13 mouse cellular contexts compared by ENCODE assay signal in genomic region chr11:35337927-35338819, GRCm38 (mm10).
A peak's percentile ranks its signal among the peaks of the same experiment; 100 is the strongest.
DNase-seq lines count a peak whose midpoint lies in the region; ATAC-seq and TF ChIP-seq lines count a peak whose summit lies in the region.
"Had no signal": no experiment of that assay in that cellular context is flagged by ENCODE, and none has a peak within 500 bp of the region (broad histone marks: within the 10 kb centered on the region; RNA-seq: fewer than 3 reads in every experiment).

No protein-coding gene starts in this region.

- H3K27ac ChIP-seq in limb, embryonic 13.5 days: no peak overlapping the region
- no peak overlapping the region; the same call in 1 of the 2 replicates for H3K27ac ChIP-seq in limb, embryonic 10.5 days
- 0 out of 2 replicates have a peak overlapping the region, but pooled peaks have one; percentile 9 for H3K27ac ChIP-seq in kidney, embryonic 15.5 days
- H3K27ac ChIP-seq in neural tube, embryonic 15.5 days (replicated peaks): no peak overlapping the region
- no peak overlapping the region for H3K27ac ChIP-seq in stomach, postnatal 0 days (replicated peaks)
- H3K27ac ChIP-seq: embryonic facial prominence, embryonic 12.5 days; forebrain, embryonic 13.5 days; midbrain, embryonic 10.5 days had no signal

- no peak overlapping the region for H3K4me3 ChIP-seq in limb, embryonic 13.5 days
- H3K4me3 ChIP-seq in limb, embryonic 10.5 days: no peak overlapping the region
- H3K4me3 ChIP-seq in kidney, embryonic 15.5 days (replicated peaks): no peak overlapping the region
- H3K4me3 ChIP-seq in neural tube, embryonic 15.5 days (replicated peaks): no peak overlapping the region
- H3K4me3 ChIP-seq in stomach, postnatal 0 days (ENCODE audit: low read depth, low read length): no peak overlapping the region
- H3K4me3 ChIP-seq: embryonic facial prominence, embryonic 12.5 days; forebrain, embryonic 13.5 days; midbrain, embryonic 10.5 days had no signal

- H3K4me2 ChIP-seq in limb, embryonic 13.5 days (replicated peaks): peak overlapping the region; percentile 34
- H3K4me2 ChIP-seq in kidney, embryonic 15.5 days: no peak overlapping the region
- H3K4me2 ChIP-seq in neural tube, embryonic 15.5 days: no peak overlapping the region
- H3K4me2 ChIP-seq in stomach, postnatal 0 days (replicated peaks; ENCODE audit: low read depth): no peak overlapping the region
- H3K4me2 ChIP-seq: embryonic facial prominence, embryonic 12.5 days; forebrain, embryonic 13.5 days; heart, embryonic 11.5 days; liver, embryonic 11.5 days had no signal

- WGBS in limb, embryonic 13.5 days: 36% methylated on average over 19 of the region's 19 CpGs
- 78% methylated on average over 19 of the region's 19 CpGs for WGBS in limb, embryonic 10.5 days
- 31% methylated on average over 19 of the region's 19 CpGs for WGBS in kidney, embryonic 15.5 days
- 45% methylated on average over 19 of the region's 19 CpGs for WGBS in neural tube, embryonic 15.5 days
- WGBS in stomach, postnatal 0 days: 80% methylated on average over 19 of the region's 19 CpGs

- no peak for TF ChIP-seq CTCF in stomach, postnatal 0 days (IDR thresholded peaks at IDR 0.05; ENCODE audit: low read depth)

- no peak overlapping the region for H3K9ac ChIP-seq in limb, embryonic 13.5 days
- H3K9ac ChIP-seq in kidney, embryonic 15.5 days: no peak overlapping the region
- H3K9ac ChIP-seq in neural tube, embryonic 15.5 days (replicated peaks): no peak overlapping the region
- no peak overlapping the region for H3K9ac ChIP-seq in stomach, postnatal 0 days (ENCODE audit: low read length)
- H3K9ac ChIP-seq: embryonic facial prominence, embryonic 12.5 days; forebrain, embryonic 13.5 days had no signal

- H3K4me1 ChIP-seq in limb, embryonic 13.5 days: peaks cover 43% of the 10 kb centered on the region
- H3K4me1 ChIP-seq in limb, embryonic 10.5 days: peaks cover 60% of the 10 kb centered on the region
- peaks cover 33% of the 10 kb centered on the region for H3K4me1 ChIP-seq in kidney, embryonic 15.5 days
- peaks cover 17% of the 10 kb centered on the region for H3K4me1 ChIP-seq in neural tube, embryonic 15.5 days
- H3K4me1 ChIP-seq in stomach, postnatal 0 days (replicated peaks; ENCODE audit: control insufficient read depth, insufficient read depth): no peaks in the 10 kb centered on the region
- H3K4me1 ChIP-seq: embryonic facial prominence, embryonic 12.5 days; midbrain, embryonic 10.5 days had no signal

- no peaks in the 10 kb centered on the region for H3K36me3 ChIP-seq in limb, embryonic 13.5 days
- H3K36me3 ChIP-seq in limb, embryonic 10.5 days: no peaks in the 10 kb centered on the region
- H3K36me3 ChIP-seq in kidney, embryonic 15.5 days: no peaks in the 10 kb centered on the region
- no peaks in the 10 kb centered on the region for H3K36me3 ChIP-seq in neural tube, embryonic 15.5 days
- H3K36me3 ChIP-seq in stomach, postnatal 0 days (ENCODE audit: control insufficient read depth, insufficient read depth, low read length): no peaks in the 10 kb centered on the region
- H3K36me3 ChIP-seq: embryonic facial prominence, embryonic 12.5 days; midbrain, embryonic 10.5 days had no signal

- peak; percentile 16 to 25 for DNase-seq in cerebellum, adult 18-20 months
- no peak for DNase-seq in cerebellum, adult 11 months
- DNase-seq in limb, embryonic 10.5 days (ENCODE audit: low spot score): no peak
- DNase-seq in heart, adult 11 months: no peak
- no peak for DNase-seq in stomach, postnatal 0 days (ENCODE audit: low spot score)

- TF ChIP-seq EP300 in stomach, postnatal 0 days (optimal IDR thresholded peaks at IDR 0.05): no peak

- no peaks in the 10 kb centered on the region for H3K9me3 ChIP-seq in limb, embryonic 13.5 days
- no peaks in the 10 kb centered on the region for H3K9me3 ChIP-seq in limb, embryonic 10.5 days (replicated peaks)
- no peaks in the 10 kb centered on the region for H3K9me3 ChIP-seq in kidney, embryonic 15.5 days (replicated peaks)
- no peaks in the 10 kb centered on the region for H3K9me3 ChIP-seq in neural tube, embryonic 15.5 days (replicated peaks)
- no peaks in the 10 kb centered on the region for H3K9me3 ChIP-seq in stomach, postnatal 0 days (ENCODE audit: control insufficient read depth, low read length)
- H3K9me3 ChIP-seq: embryonic facial prominence, embryonic 12.5 days; forebrain, embryonic 13.5 days; midbrain, embryonic 10.5 days had no signal

- H3K27me3 ChIP-seq in limb, embryonic 13.5 days: peaks cover 12% of the 10 kb centered on the region; the same call in 1 of the 2 replicates
- peaks cover 4% of the 10 kb centered on the region; the same call in 1 of the 2 replicates for H3K27me3 ChIP-seq in limb, embryonic 10.5 days (ENCODE audit: low read depth, poor library complexity, severe bottlenecking)
- H3K27me3 ChIP-seq in kidney, embryonic 15.5 days: no peaks in the 10 kb centered on the region
- peaks cover 33% of the 10 kb centered on the region for H3K27me3 ChIP-seq in neural tube, embryonic 15.5 days (replicated peaks)
- no peaks in the 10 kb centered on the region for H3K27me3 ChIP-seq in stomach, postnatal 0 days (ENCODE audit: control insufficient read depth, insufficient read depth, low read length)
- H3K27me3 ChIP-seq: embryonic facial prominence, embryonic 12.5 days had no signal

- ATAC-seq in limb, embryonic 13.5 days (ENCODE audit: low FRiP score, low read depth): no peak
- ATAC-seq in kidney, embryonic 15.5 days (replicated peaks; ENCODE audit: low FRiP score): peak; percentile 38; the same call in 1 of the 2 replicates
- peak; percentile 73 for ATAC-seq in neural tube, embryonic 15.5 days (ENCODE audit: low FRiP score)
- no peak for ATAC-seq in stomach, postnatal 0 days (ENCODE audit: low FRiP score, low TSS enrichment)
- ATAC-seq: forebrain, embryonic 13.5 days had no signal

Comparison
In these comparisons a context has a peak if more than half of its experiments do, and no peak if none do; other contexts are left out.
1. DNase-seq: peak in cerebellum, adult 18-20 months (2 of 2); none in cerebellum, adult 11 months (single experiment), limb, embryonic 10.5 days (single experiment), heart, adult 11 months (single experiment) and stomach, postnatal 0 days (single experiment).
2. ATAC-seq: peak in kidney, embryonic 15.5 days (single experiment) and neural tube, embryonic 15.5 days (single experiment); none in limb, embryonic 13.5 days (single experiment) and stomach, postnatal 0 days (single experiment).